10 mouse cellular contexts compared by ENCODE assay signal in the genomic region with DNA sequence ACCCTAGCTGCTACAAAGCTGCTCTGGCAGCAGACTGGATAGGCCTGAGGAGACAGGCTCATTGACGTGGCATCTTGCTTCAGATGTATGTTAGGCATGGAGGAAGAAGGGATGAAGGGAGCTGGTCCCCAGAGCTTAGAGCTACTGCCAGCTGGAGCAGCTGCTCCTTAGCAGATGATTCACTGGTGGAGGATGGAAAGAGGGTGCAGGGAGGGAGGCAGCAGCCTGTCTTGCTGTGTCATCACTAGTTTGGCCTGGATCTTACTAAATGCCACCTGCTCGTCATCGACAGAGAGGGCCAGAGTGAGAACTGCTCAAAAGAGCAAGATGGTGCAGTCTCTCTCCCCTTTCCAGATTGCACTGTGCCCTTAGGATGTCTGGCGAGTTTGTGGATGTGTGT. TPM values are rescaled to one million over a fixed set of nuclear protein-coding genes. Genes with fewer than 3 reads are reported as not detected.
DNase-seq lines count a peak whose midpoint lies in the region; ATAC-seq and TF ChIP-seq lines count a peak whose summit lies in the region.
"Had no signal": no experiment of that assay in that cellular context is flagged by ENCODE, and none has a peak within 500 bp of the region (broad histone marks: within the 10 kb centered on the region; RNA-seq: fewer than 3 reads in every experiment).

No protein-coding gene starts in this region.

- H3K4me1 ChIP-seq in bone marrow macrophage, adult 2 months (ENCODE audit: control insufficient read depth, insufficient read depth, low read length), result peaks cover 69% of the 10 kb centered on the region

- peak; percentile 92 for DNase-seq in heart, adult 11 months
- DNase-seq in heart, adult 8-10 months (ENCODE audit: low spot score), result no peak
- peak; percentile 78 to 88 for DNase-seq in layer of hippocampus, adult 2 months (ENCODE audit: low spot score in 2 of 2)
- DNase-seq in right cerebral cortex, postnatal 14 days, result peak; percentile 37
- no peak for DNase-seq in spleen, postnatal 14 days (ENCODE audit: low spot score in 2 of 2)
- DNase-seq in kidney, adult 11 months, result no peak

- no peak for TF ChIP-seq CTCF in bone marrow macrophage, adult 2 months (IDR thresholded peaks at IDR 0.05; ENCODE audit: low read depth, low read length)
- TF ChIP-seq CTCF in layer of hippocampus, adult 2 months (conservative IDR thresholded peaks at IDR 0.05), result no peak

- no peak for TF ChIP-seq POLR2A in bone marrow macrophage, adult 2 months (IDR thresholded peaks at IDR 0.05; ENCODE audit: borderline replicate concordance, low read depth, low read length)

- H3K4me3 ChIP-seq in bone marrow macrophage, adult 2 months (ENCODE audit: insufficient read depth, low read length), result no peak overlapping the region
- H3K4me3 ChIP-seq in layer of hippocampus, adult 2 months, result peak overlapping the region; percentile 8; the same call in 1 of the 2 replicates
- H3K4me3 ChIP-seq: liver, embryonic 15.5 days had no signal

- peak overlapping the region; percentile 30 for H3K27ac ChIP-seq in bone marrow macrophage, adult 2 months (ENCODE audit: insufficient read depth, low read depth, low read length)
- peak overlapping the region; percentile 99 for H3K27ac ChIP-seq in layer of hippocampus, adult 2 months
- H3K27ac ChIP-seq: liver, embryonic 15.5 days had no signal

- ATAC-seq in CD4-positive, CD25-positive, alpha-beta regulatory T cell, adult 4 months, result no peak

RNA-seq across cellular contexts. Expression of a gene that starts 5.0 kb away (rescaled TPM):
- total RNA-seq in heart, adult 8-10 months (2022), result 10 to 100 TPM; 77.2 to 84.9 (median 80.6) TPM
- 99.2 and 115 TPM in 2 replicates for polyA plus RNA-seq in bone marrow macrophage, adult 2 months (2012; ENCODE audit: insufficient read depth, insufficient read length, missing spikeins)
- 100 to 1,000 TPM; 302 to 322 TPM for total RNA-seq in layer of hippocampus, adult 2 months (2021)
- 10 to 100 TPM; 81.6 to 97.8 TPM for polyA plus RNA-seq in CD4-positive, CD25-positive, alpha-beta regulatory T cell, adult 4 months (2017; shearing (Covaris generic))

RNA-seq across cellular contexts. Expression of a gene that starts 28.8 kb away (rescaled TPM):
- total RNA-seq in heart, adult 8-10 months (2022), result 100 to 1,000 TPM; 123 to 159 (median 134) TPM
- polyA plus RNA-seq in bone marrow macrophage, adult 2 months (2012; ENCODE audit: insufficient read depth, insufficient read length, missing spikeins), result 565 and 578 TPM in 2 replicates
- 10 to 100 TPM; 49.6 to 55.2 TPM for total RNA-seq in layer of hippocampus, adult 2 months (2021)
- 10 to 100 TPM; 61.0 to 96.6 TPM for polyA plus RNA-seq in CD4-positive, CD25-positive, alpha-beta regulatory T cell, adult 4 months (2017; shearing (Covaris generic))

RNA-seq across cellular contexts. Expression of a gene that starts 41.0 kb away (rescaled TPM):
- 10 to 100 TPM; 17.9 to 20.9 (median 19.6) TPM for total RNA-seq in heart, adult 8-10 months (2022)
- 66.3 and 75.3 TPM in 2 replicates for polyA plus RNA-seq in bone marrow macrophage, adult 2 months (2012; ENCODE audit: insufficient read depth, insufficient read length, missing spikeins)
- 10 to 100 TPM; 21.6 to 23.2 TPM for total RNA-seq in layer of hippocampus, adult 2 months (2021)
- 10 to 100 TPM; 24.6 to 29.6 TPM for polyA plus RNA-seq in CD4-positive, CD25-positive, alpha-beta regulatory T cell, adult 4 months (2017; shearing (Covaris generic))

RNA-seq across cellular contexts. Expression of a gene that starts 58.0 kb away (rescaled TPM):
- total RNA-seq in heart, adult 8-10 months (2022), result 10 to 100 TPM; 35.5 to 60.3 (median 45.4) TPM
- 2.4 and 2.6 TPM in 2 replicates for polyA plus RNA-seq in bone marrow macrophage, adult 2 months (2012; ENCODE audit: insufficient read depth, insufficient read length, missing spikeins)
- 1 to 10 TPM; 7.0 to 7.9 TPM for total RNA-seq in layer of hippocampus, adult 2 months (2021)
- polyA plus RNA-seq in CD4-positive, CD25-positive, alpha-beta regulatory T cell, adult 4 months (2017; shearing (Covaris generic)), result 1 to 10 TPM; 2.3 to 5.2 TPM
- polyA plus RNA-seq: G1E had no signal

Comparison
In these comparisons a context has a peak if more than half of its experiments do, and no peak if none do; other contexts are left out.
1. DNase-seq: peak in heart, adult 11 months (single experiment), layer of hippocampus, adult 2 months (2 of 2) and right cerebral cortex, postnatal 14 days (single experiment); none in heart, adult 8-10 months (single experiment), spleen, postnatal 14 days (0 of 2) and kidney, adult 11 months (single experiment).